Mouse (Mus musculus) liver, adult 2 months (tissue): ENCODE data around the gene Timm8b. TPM values are rescaled to one million over a fixed set of nuclear protein-coding genes. Genes with fewer than 3 reads are reported as not detected.
A peak's percentile ranks its signal among the peaks of the same experiment; 100 is the strongest.

Experiments used
- DNase-seq: peaks from one replicate; pipeline ENCODE4 v3.0.0-alpha.2; 2011; ENCODE audit warnings: low read depth, low spot score; ENCODE audit errors: extremely low read depth
- H3K27ac ChIP-seq: fragments of 200-500 bp; replicated peaks from 2 replicates; pipeline ENCODE4 v1.5.1; 2012; ENCODE audit warnings: low read depth, mild to moderate bottlenecking, control low read depth, inconsistent platforms, low read length; ENCODE audit not compliant: insufficient read depth
- H3K27me3 ChIP-seq: fragments of 200-500 bp; 2 replicates; pipeline ENCODE4 v1.6.1; 2012; ENCODE audit warnings: mild to moderate bottlenecking, moderate library complexity, low read length, inconsistent platforms; ENCODE audit not compliant: control insufficient read depth, insufficient read depth
- H3K36me3 ChIP-seq: fragments of 200-500 bp; 2 replicates; pipeline ENCODE4 v1.6.1; 2012; ENCODE audit warnings: low read length, inconsistent platforms; ENCODE audit not compliant: control insufficient read depth, insufficient read depth
- H3K4me1 ChIP-seq: fragments of 200-500 bp; 2 replicates; pipeline ENCODE4 v1.6.1; 2011; ENCODE audit warnings: low read length; ENCODE audit not compliant: control insufficient read depth, insufficient read depth
- H3K4me3 ChIP-seq: fragments of 200-500 bp; 2 replicates; pipeline ENCODE4 v1.5.1; 2011; ENCODE audit warnings: low read depth, mild to moderate bottlenecking, control low read depth, low read length, moderate library complexity; ENCODE audit not compliant: insufficient read depth
- H3K79me2 ChIP-seq: fragments of 200-500 bp; 2 replicates; pipeline ENCODE4 v1.6.1; 2012; ENCODE audit warnings: inconsistent platforms, mild to moderate bottlenecking, low read length, moderate library complexity; ENCODE audit not compliant: control insufficient read depth, insufficient read depth
- H3K9ac ChIP-seq: fragments of 200-500 bp; 2 replicates; pipeline ENCODE4 v1.6.1; 2012; ENCODE audit warnings: low read depth, mild to moderate bottlenecking, control low read depth, inconsistent platforms, low read length
- CTCF ChIP-seq: fragments of 200-500 bp; IDR thresholded peaks from 2 replicates; pipeline ENCODE4 v1.5.1; 2011; ENCODE audit warnings: low read depth, low read length, control low read depth
- POLR2A ChIP-seq: fragments of 200-500 bp; IDR thresholded peaks from 2 replicates; pipeline ENCODE4 v1.6.1; 2011; ENCODE audit warnings: low read length, control low read depth; ENCODE audit not compliant: insufficient read depth; ENCODE audit errors: extremely low read depth
- WGBS: fragments of 180-500 bp; shearing (Covaris S2); methylation state at CpG from one replicate; pipeline ENCODE4 v1.1.7; 2018; 5-methylcytosine and 5-hydroxymethylcytosine counted together
- polyA plus RNA-seq: library from polyadenylated mRNA; depleted of rRNA; stranded (reverse); fragments of >200 nt; gene quantifications from 2 replicates; pipeline ENCODE4 v1.2.3, GENCODE M21; 2012
- total RNA-seq: library from RNA; depleted of rRNA; stranded (reverse); fragments of >200 nt; gene quantifications from 2 replicates; pipeline ENCODE4 v1.2.3, GENCODE M21; 2014

Gene Timm8b
- total and polyA plus RNA-seq, 2 experiments: 63.0 to 179 TPM

- Histone ChIP-seq H3K27ac (peak overlapping the region; percentile 67), H3K4me3 (no peak overlapping the region), H3K4me1 (peaks cover 11% of the 10 kb centered on the region; the same call in 1 of the 2 replicates), H3K9ac (0 out of 2 replicates have a peak overlapping the region, but pooled peaks have one; percentile 3), H3K79me2 (no peaks in the 10 kb centered on the region), H3K27me3 (no peaks in the 10 kb centered on the region), H3K36me3 (peaks cover 34% of the 10 kb centered on the region)
- no peak for TF ChIP-seq POLR2A
- TF ChIP-seq CTCF: no peak
- 27% methylated on average over 12 of the region's 12 CpGs for WGBS
- peak; percentile 87 for DNase-seq
Observed at GRCm38 (mm10) chr9:50594794-50595417, 8.8 kb upstream of the Timm8b start.

DNA sequence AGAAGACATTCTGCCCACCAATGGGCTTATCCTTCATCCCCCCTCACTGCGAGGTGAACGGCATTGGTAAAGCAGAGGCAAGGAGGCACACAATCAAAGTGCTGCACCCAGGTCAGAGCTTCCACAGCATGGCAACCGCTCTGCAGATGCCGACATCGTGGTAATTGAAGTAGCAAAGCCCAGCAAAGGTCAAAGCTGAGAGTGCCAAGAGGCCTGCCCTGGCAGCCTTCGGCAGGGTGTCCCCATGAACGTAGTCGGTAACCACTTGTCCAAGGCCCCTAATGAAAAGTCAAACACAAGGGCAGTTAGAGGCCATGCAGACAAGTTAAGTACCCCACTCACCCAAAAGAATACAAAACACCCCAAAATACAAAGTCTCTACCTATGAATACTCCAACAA lies 6.7 kb upstream of the Timm8b start:
- Histone ChIP-seq H3K27ac (no peak overlapping the region), H3K9ac (no peak overlapping the region), H3K4me1 (peaks cover 14% of the 10 kb centered on the region; the same call in 1 of the 2 replicates), H3K36me3 (peaks cover 41% of the 10 kb centered on the region), H3K27me3 (no peaks in the 10 kb centered on the region), H3K79me2 (peaks cover 5% of the 10 kb centered on the region; the same call in 1 of the 2 replicates), H3K4me3 (no peak overlapping the region)
- no peak for TF ChIP-seq CTCF
- no peak for TF ChIP-seq POLR2A
- WGBS: 43% methylated on average over 8 of the region's 8 CpGs
- DNase-seq: no peak

- Histone ChIP-seq H3K27me3 (no peaks in the 10 kb centered on the region), H3K36me3 (peaks cover 36% of the 10 kb centered on the region), H3K79me2 (peaks cover 8% of the 10 kb centered on the region; the same call in 1 of the 2 replicates), H3K4me1 (peaks cover 6% of the 10 kb centered on the region), H3K27ac (peak overlapping the region; percentile 77), H3K4me3 (peak overlapping the region; percentile 15), H3K9ac (peak overlapping the region; percentile 32)
- TF ChIP-seq POLR2A (no peak), CTCF (no peak)
- DNase-seq: peak; percentile 59
- WGBS: 16% methylated on average over 6 of the region's 6 CpGs
Observed at GRCm38 (mm10) chr9:50601536-50601935, 2.2 kb upstream of the Timm8b start.

- no peak for TF ChIP-seq POLR2A
- no peak for TF ChIP-seq CTCF
- Histone ChIP-seq H3K27me3 (no peaks in the 10 kb centered on the region), H3K9ac (peak overlapping the region; percentile 63), H3K79me2 (peaks cover 8% of the 10 kb centered on the region; the same call in 1 of the 2 replicates), H3K36me3 (peaks cover 31% of the 10 kb centered on the region), H3K4me1 (peaks cover 6% of the 10 kb centered on the region), H3K27ac (peak overlapping the region; percentile 81), H3K4me3 (peak overlapping the region; percentile 78)
- 27% methylated on average over 7 of the region's 7 CpGs for WGBS
- DNase-seq: peak; percentile 82
Observed at GRCm38 (mm10) chr9:50602055-50602845, 1.5 kb upstream of the Timm8b start.

- Histone ChIP-seq H3K27me3 (no peaks in the 10 kb centered on the region), H3K79me2 (peaks cover 8% of the 10 kb centered on the region; the same call in 1 of the 2 replicates), H3K36me3 (peaks cover 24% of the 10 kb centered on the region), H3K4me1 (peaks cover 6% of the 10 kb centered on the region), H3K4me3 (peak overlapping the region; percentile 78), H3K9ac (peak overlapping the region; percentile 92), H3K27ac (peak overlapping the region; percentile 68)
- no peak for DNase-seq
- under 1% methylated on average over 24 of the region's 24 CpGs for WGBS
- TF ChIP-seq POLR2A (no peak), CTCF (no peak)
Observed at GRCm38 (mm10) chr9:50603998-50604324, 251 bp downstream of the Timm8b start.
